Mouse (Mus musculus): ENCODE measurements at regions not wholly inside any gene's neighbourhood (a gene's known extent, or its start where the extent isn't known, plus 50 kb on each side); places are given as distances from the start of the nearest gene placed in this dataset. TPM values are rescaled to one million over a fixed set of nuclear protein-coding genes. Genes with fewer than 3 reads are reported as not detected.

GRCm38 (mm10) chr1:190230866-190231265 is 60.4 kb upstream of the Prox1 start:
- WGBS: 63% methylated on average over 5 of the region's 5 CpGs
- no peak for ATAC-seq (ENCODE audit: low FRiP score)
- Histone ChIP-seq H3K27me3 (no peaks in the 10 kb centered on the region), H3K4me2 (replicated peaks) (no peak overlapping the region), H3K4me1 (no peaks in the 10 kb centered on the region), H3K9me3 (replicated peaks) (peaks cover 4% of the 10 kb centered on the region; the same call in 1 of the 2 replicates), H3K4me3 (no peak overlapping the region), H3K9ac (no peak overlapping the region), H3K36me3 (no peaks in the 10 kb centered on the region), H3K27ac (no peak overlapping the region)

DNA sequence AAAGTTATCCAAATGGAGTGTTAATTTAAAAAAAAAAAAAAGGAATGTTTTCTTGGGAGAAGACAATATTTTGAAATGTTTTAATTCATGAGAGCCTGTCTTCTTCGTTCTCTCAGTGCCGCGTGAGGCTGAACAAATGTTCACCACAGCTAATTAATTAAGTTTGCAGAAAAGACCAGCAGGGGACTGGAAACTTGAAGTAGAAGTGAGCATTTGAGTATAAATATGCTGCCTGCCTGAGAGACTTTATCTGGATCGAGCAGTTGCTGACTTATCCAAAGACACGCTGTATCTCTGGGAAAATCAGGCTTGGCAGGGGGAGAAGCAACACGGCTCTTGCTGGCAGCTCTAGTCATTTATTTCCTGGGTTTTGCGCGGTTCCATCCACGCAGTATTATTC is 49.9 kb upstream of the Prox1 start:
- WGBS: 54% methylated on average over 9 of the region's 9 CpGs
- Histone ChIP-seq H3K9ac (no peak overlapping the region), H3K27me3 (no peaks in the 10 kb centered on the region), H3K4me3 (no peak overlapping the region), H3K27ac (no peak overlapping the region), H3K4me2 (replicated peaks) (no peak overlapping the region), H3K36me3 (no peaks in the 10 kb centered on the region), H3K4me1 (peaks cover 4% of the 10 kb centered on the region), H3K9me3 (replicated peaks) (peaks cover 11% of the 10 kb centered on the region)
- ATAC-seq (ENCODE audit: low FRiP score): no peak

Small RNAs in the stretch of these regions (microRNA-seq; reads per million reads assigned to microRNA genes)
- not detected for gene Gm47294

Data from hindbrain, embryonic 12.5 days (tissue).